Mouse (Mus musculus) bone marrow, adult 2 months (tissue): ENCODE measurements at regions not wholly inside any gene's neighbourhood (a gene's known extent, or its start where the extent isn't known, plus 50 kb on each side); places are given as distances from the start of the nearest gene placed in this dataset.

ENCODE experiments used
- H3K27ac ChIP-seq: fragments of 200-500 bp; 2 replicates; pipeline ENCODE4 v1.5.1; 2012; ENCODE audit warnings: low read depth, mild to moderate bottlenecking, control low read depth, inconsistent platforms, low read length; ENCODE audit not compliant: control insufficient read depth, poor library complexity, insufficient read depth
- H3K4me1 ChIP-seq: fragments of 200-500 bp; 2 replicates; pipeline ENCODE4 v1.6.1; 2011; ENCODE audit warnings: low read length; ENCODE audit not compliant: control insufficient read depth, insufficient read depth
- H3K4me3 ChIP-seq: fragments of 200-500 bp; replicated peaks from 2 replicates; pipeline ENCODE3; 2011; ENCODE audit warnings: mild to moderate bottlenecking, low read depth, low read length, control low read depth; ENCODE audit not compliant: control insufficient read depth
- CTCF ChIP-seq: fragments of 200-500 bp; IDR thresholded peaks from 2 replicates; pipeline ENCODE4 v1.5.1; 2011; ENCODE audit warnings: low read length, control low read depth; ENCODE audit not compliant: control insufficient read depth, insufficient read depth
- POLR2A ChIP-seq: fragments of 200-500 bp; IDR thresholded peaks from 2 replicates; pipeline ENCODE4 v1.6.1; 2011; ENCODE audit warnings: low read depth, mild to moderate bottlenecking, control low read depth, low read length, borderline replicate concordance; ENCODE audit not compliant: control insufficient read depth
- WGBS: fragments of 180-500 bp; shearing (Covaris S2); methylation state at CpG from one replicate; pipeline ENCODE4 v1.1.7; 2018; 5-methylcytosine and 5-hydroxymethylcytosine counted together

DNA sequence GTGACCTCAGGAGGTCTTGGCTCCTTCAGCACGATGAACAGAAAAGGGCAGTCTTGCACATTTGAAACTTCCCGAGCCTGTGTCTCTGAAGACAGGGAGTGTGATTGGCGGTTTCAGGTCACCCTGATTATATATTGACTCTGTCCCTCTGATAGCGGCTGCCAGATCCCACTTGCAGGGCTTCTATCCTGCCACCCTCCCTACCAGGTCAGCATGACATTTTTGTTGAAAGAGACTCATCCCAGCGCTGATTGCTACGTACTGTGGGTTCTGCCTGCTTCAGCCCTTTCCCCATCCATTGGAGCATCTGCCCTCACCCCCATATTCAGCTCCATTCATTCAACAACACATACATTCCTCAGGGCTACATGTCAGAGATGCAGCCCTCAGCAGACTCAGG, 466.7 kb downstream of the Etnk1 start:
- H3K27ac ChIP-seq = no peak overlapping the region
- 83% methylated on average over 6 of the region's 6 CpGs for WGBS
- no peaks in the 10 kb centered on the region; the same call in 1 of the 2 replicates for H3K4me1 ChIP-seq
- no peak overlapping the region for H3K4me3 ChIP-seq
- no peak for TF ChIP-seq POLR2A
- TF ChIP-seq CTCF = no peak

DNA sequence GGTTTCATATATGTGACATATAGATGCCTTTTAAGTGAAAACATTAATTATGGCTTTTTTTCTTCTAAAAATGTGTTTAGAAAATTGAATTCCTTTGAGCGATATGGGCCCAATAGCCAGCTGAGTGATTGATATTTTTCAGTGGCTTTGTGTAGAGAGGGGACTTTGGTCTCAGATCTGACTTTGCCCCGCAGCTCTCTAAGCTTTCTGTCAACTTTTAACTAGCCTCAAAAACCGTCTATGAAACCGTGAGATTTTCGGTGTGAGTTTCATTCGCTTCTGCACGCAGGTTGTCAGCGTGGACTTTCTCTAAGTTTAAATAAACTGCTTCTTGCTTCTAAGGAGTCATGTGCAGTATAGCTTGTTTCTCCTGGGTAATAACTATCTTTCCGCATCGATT, 467.3 kb downstream of the Etnk1 start:
- H3K4me3 ChIP-seq = no peak overlapping the region
- H3K27ac ChIP-seq = no peak overlapping the region
- 87% methylated on average over 10 of the region's 10 CpGs for WGBS
- TF ChIP-seq POLR2A = no peak
- TF ChIP-seq CTCF = no peak
- no peaks in the 10 kb centered on the region; the same call in 1 of the 2 replicates for H3K4me1 ChIP-seq

DNA sequence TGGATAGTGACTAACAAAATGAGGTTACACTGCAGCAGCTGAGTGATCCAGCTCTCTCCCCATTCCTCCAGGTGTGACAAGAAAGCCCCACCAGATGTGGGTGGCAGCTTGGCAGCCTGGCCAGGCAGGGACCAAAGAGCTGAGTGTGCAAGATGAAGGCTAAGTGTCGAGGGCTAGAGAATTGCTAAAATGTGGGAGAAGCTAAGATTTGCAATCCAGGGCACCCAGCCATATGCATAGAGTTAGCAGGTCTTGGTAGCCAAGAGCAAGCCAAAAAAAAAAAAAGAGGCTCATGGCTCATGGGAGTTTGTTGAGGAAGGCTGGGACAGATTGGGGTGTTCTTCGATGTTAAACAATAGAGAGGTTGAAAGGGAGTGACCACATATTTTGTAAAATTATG, 468.0 kb downstream of the Etnk1 start:
- TF ChIP-seq POLR2A (no peak), CTCF (no peak)
- 81% methylated on average over 2 of the region's 2 CpGs for WGBS
- no peak overlapping the region for H3K4me3 ChIP-seq
- no peaks in the 10 kb centered on the region; the same call in 1 of the 2 replicates for H3K4me1 ChIP-seq
- H3K27ac ChIP-seq = no peak overlapping the region

DNA sequence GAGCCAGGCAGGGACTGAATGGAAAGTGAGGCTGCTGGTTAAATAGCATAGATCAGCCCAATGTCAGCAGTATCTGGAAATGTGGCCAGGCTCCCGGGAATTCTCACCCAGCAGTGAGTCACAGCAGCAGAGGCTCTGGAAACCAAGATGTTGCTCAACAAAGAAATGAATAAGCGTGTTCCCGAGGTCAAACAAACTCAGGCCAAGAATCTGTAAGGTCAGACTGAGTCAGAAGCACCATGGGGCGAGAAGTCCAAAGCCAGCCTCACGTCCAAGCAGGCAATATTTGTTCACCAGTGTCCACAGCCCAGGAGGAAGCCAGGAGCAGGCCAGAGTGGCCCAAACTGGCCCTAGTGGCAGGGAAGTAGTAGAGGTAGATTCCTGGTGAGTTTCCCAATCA, 473.6 kb downstream of the Etnk1 start:
- no peaks in the 10 kb centered on the region for H3K4me1 ChIP-seq
- 78% methylated on average over 5 of the region's 5 CpGs for WGBS
- TF ChIP-seq CTCF (no peak), POLR2A (no peak)
- no peak overlapping the region for H3K27ac ChIP-seq
- H3K4me3 ChIP-seq = no peak overlapping the region

DNA sequence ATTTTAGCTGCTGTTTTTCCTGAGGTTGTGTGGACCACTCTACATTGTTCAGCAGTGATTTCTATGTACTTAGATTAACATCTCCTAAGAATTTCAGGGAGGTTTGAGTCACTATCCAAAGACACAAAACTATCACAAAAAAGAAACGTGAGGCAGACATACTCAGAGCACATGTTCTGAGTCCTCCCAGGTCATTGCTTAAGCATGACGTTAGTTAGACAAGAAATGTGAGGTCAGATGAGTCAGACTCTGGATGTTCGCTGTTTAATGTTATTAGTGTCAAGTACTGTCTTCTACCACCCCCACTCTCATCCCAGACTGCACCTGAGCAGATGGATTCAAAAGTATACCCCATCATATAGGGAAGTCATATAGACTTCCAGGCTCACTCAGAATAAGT, 475.0 kb downstream of the Etnk1 start:
- H3K27ac ChIP-seq = no peak overlapping the region
- H3K4me3 ChIP-seq = no peak overlapping the region
- 78% methylated on average over 3 of the region's 3 CpGs for WGBS
- TF ChIP-seq CTCF (no peak), POLR2A (no peak)
- H3K4me1 ChIP-seq = no peaks in the 10 kb centered on the region

DNA sequence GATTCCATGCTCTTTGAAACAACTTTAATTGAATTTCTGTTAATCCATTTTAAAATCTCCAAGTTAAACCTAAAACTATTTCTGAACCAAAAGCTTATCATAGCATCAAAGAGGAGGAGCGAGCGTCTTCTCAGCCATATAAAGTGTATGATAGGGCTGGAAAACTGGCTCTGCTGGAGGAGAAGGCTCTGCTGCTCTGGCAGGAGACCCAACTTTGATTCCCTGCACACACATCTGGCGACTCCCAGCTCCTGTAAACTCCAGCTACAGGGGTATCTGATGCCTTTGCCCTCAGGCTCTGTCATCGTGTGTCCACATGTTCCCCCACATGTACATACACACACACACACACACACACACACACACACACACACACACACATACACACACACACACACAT, 479.0 kb downstream of the Etnk1 start:
- 80% methylated on average over 4 of the region's 4 CpGs for WGBS
- Histone ChIP-seq H3K4me1 (no peaks in the 10 kb centered on the region), H3K27ac (no peak overlapping the region), H3K4me3 (no peak overlapping the region)
- TF ChIP-seq POLR2A (no peak), CTCF (no peak)

DNA sequence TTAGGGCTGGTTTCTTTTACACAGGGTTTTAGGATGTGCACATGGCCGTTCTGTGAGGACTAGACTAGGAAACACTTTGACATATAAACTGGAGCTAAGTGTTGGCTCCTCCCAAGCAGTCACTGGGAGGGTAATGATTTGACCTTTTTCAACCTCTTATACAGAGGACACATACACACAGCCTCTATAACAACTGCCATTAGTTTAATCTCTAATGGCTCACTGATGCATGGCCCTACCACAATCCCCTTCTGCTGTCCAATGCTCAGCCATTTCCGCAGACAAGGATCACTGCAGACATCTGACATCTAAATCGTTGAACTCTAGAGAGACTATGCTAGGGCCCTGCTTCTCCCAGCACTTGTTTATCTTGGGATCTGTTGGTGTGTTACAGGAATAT, 481.5 kb downstream of the Etnk1 start:
- no peak for TF ChIP-seq CTCF
- no peak for TF ChIP-seq POLR2A
- Histone ChIP-seq H3K4me3 (no peak overlapping the region), H3K4me1 (no peaks in the 10 kb centered on the region), H3K27ac (no peak overlapping the region)
- 86% methylated on average over 3 of the region's 3 CpGs for WGBS

DNA sequence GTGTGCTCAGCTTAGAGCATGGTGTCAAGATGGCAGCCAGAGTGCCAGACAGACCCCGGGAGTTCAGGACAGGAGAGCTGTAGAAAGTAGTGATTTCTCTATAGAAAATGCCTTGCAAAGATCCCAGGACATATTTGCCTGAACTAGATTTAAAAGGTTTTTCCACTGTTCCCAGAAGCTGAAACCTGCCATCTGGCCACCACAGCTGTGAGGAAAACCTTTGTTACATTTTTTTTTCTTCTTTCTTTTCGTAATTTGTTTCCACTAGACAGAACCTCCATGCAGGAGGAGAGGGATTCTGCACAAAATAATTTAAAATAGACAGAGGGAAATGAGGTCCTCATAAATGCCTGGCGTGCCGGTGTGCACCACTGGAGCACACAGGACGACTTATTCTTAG, 489.6 kb downstream of the Etnk1 start:
- TF ChIP-seq CTCF (no peak), POLR2A (no peak)
- no peaks in the 10 kb centered on the region for H3K4me1 ChIP-seq
- no peak overlapping the region for H3K4me3 ChIP-seq
- no peak overlapping the region for H3K27ac ChIP-seq
- WGBS = 76% methylated on average over 5 of the region's 5 CpGs

DNA sequence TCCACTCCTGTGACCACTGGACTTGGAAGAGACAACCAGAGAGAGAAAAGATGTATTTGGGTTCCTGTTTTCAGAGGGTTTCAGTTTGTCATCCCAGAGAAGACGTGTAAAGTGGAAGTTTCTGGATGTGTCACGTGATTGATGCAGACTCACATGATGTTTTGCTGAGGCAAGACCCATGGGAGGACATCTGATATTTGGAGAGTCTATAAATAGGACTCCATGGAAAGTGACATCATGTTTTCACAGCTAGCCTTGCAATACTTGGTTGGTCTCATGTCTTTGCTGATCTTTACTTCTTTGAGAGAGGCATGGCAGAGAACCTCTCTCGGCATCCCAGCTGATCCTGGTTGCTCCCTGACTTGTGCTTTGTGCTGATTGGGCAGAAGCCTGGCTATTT, 493.8 kb downstream of the Etnk1 start:
- WGBS = 51% methylated on average over 3 of the region's 3 CpGs
- no peak for TF ChIP-seq CTCF
- TF ChIP-seq POLR2A = no peak

DNA sequence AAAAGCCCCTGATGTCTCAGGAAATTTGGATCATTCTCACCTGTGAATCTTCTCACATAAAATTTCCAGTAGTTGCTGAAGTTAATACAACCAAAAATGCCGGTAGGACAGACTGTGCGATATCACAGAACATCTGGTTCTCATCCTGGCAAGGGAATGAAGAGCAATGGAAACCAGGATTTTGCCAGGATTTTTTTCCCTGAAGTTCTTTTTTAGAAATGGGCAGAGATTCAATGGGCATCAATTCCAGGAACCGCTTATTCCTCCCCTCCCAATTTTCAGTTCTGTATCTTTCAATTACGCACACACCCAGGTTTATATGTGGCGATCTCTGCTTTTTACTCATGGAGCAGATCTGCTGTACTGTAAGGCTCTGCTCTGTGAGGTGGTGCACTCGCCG, 496.3 kb downstream of the Etnk1 start:
- Histone ChIP-seq H3K4me1 (no peaks in the 10 kb centered on the region), H3K27ac (no peak overlapping the region), H3K4me3 (no peak overlapping the region)
- 88% methylated on average over 7 of the region's 7 CpGs for WGBS
- TF ChIP-seq POLR2A = no peak
- TF ChIP-seq CTCF = no peak

More for the DNA sequence above, 493.8 kb downstream of the Etnk1 start:
- Histone ChIP-seq H3K4me1 (no peaks in the 10 kb centered on the region), H3K27ac (no peak overlapping the region), H3K4me3 (no peak overlapping the region)
